Mouse (Mus musculus) left cerebral cortex, postnatal 36 days (tissue): Measurements from ENCODE around the gene Itga9. TPM values are rescaled to one million over a fixed set of nuclear protein-coding genes. Genes with fewer than 3 reads are reported as not detected.

ENCODE experiments used
- DNase-seq, 2 experiments: peaks; one replicate each; pipeline ENCODE4 v3.0.0; 2021 to 2022; ENCODE audit warnings: low spot score in 2 of 2, mixed read lengths in 1 of 2
- intact Hi-C: fragments of 180-260 bp; cut with DNase I; formaldehyde crosslinking; loops from one replicate; pipeline ENCODE4 v1.15.1; 2025
- total RNA-seq, 2 experiments: library from RNA; stranded (reverse); gene quantifications; 2 replicates each; pipeline ENCODE4 v1.2.3; 2021

Gene Itga9
- total RNA-seq, 2 experiments from 2014 or later, result 5.5 to 9.3 TPM

DNA sequence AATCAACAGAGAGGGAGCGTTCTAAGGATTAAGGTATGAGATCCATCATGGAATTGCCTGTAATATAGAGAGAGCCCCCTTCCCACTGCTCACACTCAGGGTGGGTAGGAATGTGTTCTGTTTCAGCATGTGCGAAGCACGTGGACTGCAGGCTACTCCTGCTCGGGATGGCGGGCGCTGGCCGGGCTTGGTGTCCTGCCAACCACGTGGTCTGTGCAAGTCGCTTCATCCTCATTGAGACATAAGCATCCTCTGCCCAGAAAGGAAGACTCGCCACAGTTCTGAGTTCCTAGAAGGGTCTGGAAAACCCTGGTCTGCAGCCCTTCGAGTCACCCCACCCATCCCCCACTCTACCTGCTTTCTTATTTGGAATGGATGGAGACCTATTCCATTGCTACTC is 105.3 kb downstream of the Itga9 start:
- intact Hi-C loops, result no loop called here
- no peak for DNase-seq

DNA sequence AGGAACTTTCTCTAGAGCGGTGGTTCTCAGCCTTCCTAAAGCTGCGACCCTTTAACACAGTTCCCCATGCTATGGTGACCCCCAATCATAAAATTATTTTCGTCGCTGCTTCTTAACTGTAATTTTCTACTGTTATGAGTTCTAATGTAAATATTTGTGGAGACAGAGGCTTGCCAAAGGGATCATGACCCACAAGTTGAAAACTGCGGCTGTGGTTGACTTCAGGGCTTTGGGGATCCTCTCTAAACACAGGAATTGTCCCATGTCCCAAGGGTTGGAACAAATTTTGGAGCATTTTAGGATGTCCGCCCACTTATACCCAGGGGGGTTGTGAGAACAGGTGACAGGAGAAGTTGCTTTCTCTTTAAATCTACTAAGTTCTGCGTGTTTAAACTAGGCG is 107.0 kb downstream of the Itga9 start:
- intact Hi-C loops, result no loop called here
- no peak for DNase-seq

DNA sequence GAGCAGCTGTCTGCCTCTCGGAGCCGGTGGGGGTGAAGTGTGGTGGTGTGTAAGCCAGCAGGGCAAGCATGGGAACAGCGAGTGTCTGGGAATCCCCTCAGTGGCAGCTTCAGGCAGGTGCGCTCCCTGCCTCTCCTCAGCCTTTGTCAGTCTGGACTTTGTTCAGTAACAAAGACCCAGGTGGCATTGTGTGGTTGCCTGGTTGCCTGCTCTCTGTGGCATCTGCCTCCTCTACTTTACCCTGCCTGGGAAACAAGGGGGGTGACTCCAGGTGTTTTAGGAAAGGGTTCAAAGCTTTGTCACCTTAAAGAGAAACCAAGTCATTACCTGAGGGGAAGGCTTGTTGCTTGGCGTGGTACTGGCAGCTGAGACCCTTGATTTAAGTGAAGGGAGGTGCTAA is 108.0 kb downstream of the Itga9 start:
- DNase-seq, result no peak

DNA sequence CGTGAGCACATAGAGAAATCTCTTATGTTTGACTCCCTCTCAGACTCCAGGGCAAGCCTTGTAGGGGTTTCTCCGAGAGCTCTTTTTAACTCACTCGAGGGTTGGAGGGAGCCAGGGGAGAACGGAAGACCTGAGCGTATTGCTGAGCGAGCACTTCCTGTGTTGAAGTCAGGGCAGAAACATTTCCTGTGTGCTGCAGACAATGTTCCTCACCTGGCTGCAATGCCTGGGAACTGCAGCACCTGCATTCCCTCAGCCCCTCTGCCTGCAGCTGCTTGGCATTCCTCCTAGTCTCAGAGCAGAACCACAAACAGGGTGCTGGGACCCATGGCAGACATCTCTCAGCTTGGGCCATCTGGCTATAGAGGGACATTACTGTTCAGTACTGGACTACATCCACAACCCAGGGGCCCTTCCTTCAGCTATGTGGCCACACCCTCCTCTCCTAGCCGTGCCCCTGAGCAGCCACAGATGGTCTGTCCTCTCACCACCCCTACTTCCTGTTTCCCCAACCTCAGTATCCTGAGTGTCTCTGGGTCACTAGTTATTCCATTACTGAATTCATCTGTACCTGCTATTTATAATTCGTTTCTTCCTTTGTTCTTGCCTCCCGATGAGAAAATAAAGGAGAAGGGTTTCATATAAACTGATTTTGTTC is 109.6 kb downstream of the Itga9 start:
- intact Hi-C loops, result no loop called here
- DNase-seq, result no peak

More for the DNA sequence above, 108.0 kb downstream of the Itga9 start:
- intact Hi-C loops, result no loop called here

DNA sequence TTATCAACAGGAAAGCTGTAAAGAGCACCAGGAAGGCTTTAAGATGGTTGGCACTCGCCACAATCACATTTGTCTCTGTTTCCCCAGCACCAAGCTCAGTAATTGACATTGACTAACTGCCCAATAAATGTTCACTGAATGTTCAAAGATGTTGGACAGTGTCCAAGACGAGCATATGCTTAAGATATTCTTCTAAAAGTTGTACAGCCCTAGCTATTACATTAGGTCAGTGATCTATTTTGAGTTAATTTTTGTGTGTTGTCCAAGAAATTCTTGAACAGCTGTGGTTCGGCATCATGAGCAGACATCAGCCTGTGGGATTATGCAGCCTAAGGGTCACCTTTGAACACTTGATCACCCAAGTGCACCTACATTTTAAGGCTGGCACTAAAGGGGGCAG is 110.9 kb downstream of the Itga9 start:
- intact Hi-C loops, result no loop called here

DNA sequence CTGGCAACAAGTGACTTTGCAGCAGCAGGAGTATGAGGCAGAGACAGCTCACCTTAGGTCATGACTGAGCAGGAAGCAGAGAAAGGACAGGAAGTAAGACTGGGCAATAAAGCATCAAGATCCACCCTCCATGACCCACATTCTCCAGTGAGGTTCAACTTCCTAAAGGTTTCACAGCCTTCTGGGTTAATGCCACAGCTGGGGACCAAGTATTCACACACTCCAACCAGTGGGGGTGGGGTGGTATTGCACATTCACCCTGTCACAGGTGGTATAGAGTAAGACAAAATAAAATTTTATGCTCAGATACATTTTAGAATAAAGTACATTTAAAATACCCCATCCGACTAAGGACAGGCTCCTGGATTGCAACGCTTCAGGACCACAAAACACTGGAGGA is 112.0 kb downstream of the Itga9 start:
- no peak for DNase-seq
- intact Hi-C loops, result no loop called here

More for the DNA sequence above, 110.9 kb downstream of the Itga9 start:
- no peak for DNase-seq

DNA sequence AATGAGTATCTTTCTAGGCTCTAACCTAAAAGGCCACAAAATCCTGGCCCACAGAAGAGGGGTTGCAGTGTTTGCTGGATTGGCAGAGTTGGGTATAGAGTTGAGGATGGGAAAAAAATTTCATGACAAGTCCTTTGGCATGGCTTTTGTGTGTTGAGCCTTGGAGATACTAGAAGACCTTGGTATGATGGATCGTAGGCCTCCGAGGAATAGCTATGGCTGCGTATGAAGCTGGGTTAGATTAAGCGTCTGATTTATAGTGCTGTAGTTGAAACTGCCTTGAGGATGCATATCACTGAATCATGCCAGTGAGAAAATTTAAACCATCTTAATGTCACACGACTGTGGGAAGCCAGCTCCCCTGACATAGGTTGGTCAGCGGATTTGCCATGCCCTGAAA is 114.6 kb downstream of the Itga9 start:
- intact Hi-C loops, result no loop called here
- no peak for DNase-seq

DNA sequence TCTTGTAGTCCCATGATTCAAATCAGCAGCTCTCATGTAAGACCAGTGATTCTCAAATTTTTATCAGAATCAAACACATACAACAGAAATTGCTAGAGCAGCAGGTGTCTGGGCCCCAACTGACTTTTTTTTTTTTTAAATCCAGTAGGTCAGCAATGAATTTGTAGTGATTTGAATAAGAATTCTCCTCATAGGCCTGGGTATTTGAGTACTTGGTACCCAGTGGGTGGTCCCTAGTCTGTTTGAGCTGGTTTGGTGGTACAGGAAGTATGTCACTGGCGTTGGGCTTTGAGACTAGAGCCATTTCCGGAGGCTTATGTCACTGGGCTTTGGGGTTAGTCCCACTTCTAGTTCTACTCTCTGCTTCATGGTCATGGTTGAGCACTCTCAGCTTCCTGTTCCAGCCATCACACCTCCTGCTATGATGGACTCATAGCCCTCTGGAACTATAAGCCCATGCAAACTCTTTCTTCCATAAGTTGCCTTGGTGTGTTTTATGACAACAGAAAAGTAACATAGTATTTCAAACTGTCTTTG is 116.4 kb downstream of the Itga9 start:
- DNase-seq, result no peak
- intact Hi-C loops, result no loop called here

DNA sequence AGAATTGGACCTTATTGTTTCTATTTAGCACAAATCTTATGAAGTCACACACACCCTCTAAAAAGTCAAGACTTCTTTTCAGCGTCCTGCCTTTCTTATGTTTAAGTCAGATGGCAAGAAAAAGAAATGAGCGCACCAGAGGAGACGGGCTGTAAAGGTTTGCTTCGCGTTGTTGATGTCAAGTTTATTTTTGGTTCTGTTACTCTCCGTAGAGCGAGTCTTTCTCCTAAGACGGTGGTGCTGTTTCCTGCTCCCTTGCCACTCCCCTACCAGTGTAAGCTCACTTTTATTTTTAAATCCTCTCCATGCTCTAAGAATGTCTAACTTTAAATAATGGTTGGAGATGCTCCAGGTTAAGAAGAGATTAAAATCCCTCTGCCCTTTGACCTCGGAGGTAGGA is 118.6 kb downstream of the Itga9 start:
- no peak for DNase-seq
- intact Hi-C loops, result no loop called here

DNA sequence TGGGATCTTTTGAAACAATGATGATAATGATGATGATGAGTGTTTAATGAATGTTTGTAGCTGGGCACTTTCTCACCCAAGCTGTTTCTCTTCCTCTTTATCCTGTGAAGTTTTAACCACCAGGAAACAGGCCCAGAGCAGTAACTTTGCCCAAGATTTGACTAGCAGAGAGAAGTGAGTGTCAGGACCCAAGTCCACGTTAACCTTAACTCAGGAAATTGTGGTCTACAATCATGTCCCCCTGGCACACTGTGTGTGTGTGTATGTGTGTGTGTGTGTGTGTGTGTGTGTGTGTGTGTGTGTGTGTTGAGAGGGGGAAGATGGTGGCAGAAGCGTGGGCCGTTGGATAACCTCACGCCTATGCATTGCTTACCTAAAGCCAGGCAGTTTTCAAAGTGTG is 120.1 kb downstream of the Itga9 start:
- intact Hi-C loops, result no loop called here
- no peak for DNase-seq

DNA sequence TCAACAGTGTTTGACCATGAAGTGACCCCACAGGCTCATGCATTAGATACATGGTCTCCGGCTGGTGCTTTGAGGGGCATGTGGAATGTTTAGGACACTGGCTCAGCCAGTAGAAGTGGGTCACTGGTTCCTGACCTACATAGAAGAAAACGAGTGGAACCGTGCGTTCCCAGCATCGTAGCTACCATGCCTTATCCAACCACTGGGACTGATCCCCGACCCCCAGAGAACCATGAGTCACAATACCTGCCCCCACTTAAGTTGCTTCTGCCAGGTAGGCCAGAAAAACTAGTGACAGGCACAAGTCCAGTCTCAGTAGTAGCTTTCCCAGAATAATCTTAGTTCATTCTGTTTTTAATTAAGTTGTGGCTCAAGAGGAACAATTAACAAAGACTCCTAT is 121.8 kb downstream of the Itga9 start:
- no peak for DNase-seq
- intact Hi-C loops, result no loop called here

DNA sequence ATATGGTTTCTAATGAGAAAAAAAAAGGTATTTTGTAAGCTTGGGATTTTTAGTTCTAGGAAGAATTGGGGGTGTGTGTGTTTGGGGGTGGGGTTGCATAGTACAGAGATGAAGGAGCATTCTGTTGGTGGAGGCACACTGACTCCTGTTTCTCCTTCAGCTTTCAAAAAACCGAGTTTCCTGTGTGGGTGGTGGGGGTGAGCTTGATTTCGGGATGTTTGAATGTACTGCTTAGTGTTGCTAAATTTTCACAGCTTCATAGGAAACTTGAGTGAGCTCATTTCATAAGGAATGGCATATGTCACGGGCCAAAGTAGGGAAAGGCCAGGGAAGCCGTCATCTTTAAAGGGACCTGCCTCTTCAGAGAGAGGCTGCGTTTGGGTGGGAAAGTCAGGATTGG is 122.5 kb downstream of the Itga9 start:
- intact Hi-C loops, result no loop called here

DNA sequence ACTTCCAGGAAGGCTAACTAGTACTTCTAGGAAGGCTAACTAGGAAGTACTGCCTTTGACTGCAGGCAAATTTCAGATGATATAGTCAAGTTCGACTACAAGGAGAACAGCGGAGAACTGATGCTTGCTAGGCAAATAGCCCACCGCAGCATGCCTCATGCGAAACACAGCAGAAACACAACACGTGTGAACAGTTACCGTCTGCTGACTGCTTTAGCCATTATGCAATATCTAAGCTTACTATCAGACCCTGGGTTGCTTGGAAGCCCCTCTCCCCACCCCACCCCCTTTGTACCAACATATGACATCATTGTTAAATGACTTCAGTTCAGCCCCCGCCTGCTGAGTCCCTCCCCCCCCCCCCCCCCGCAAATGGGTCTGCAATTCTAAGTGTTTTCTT is 123.7 kb downstream of the Itga9 start:
- no peak for DNase-seq
- intact Hi-C loops, result no loop called here

More for the DNA sequence above, 122.5 kb downstream of the Itga9 start:
- peak; percentile 18 to 35 for DNase-seq

DNA sequence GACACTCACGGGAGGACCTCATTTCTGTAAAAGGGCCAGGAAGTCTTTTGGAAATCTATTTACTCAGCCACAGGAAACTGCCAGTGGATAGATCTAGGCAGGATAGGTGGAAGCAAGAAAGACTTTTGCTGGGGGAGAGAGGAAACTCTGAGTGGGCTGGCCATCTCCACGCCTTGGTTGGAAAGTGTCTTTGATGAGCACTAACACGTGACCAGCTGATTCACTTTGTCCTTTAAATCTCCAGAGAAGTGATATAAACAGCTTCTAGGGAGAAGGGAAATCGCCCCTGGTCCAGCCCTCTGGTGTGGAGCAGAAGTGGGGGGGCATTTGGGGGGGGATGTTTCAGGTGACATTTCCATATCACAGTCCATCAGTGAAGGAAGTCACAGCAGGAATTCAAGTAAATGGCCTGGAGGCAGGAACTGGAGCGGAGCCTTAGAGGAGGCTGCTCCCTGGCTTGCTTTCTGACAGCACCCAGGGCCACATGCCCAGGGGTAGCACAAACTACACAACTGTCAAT is 124.4 kb downstream of the Itga9 start:
- intact Hi-C loops, result no loop called here

DNA sequence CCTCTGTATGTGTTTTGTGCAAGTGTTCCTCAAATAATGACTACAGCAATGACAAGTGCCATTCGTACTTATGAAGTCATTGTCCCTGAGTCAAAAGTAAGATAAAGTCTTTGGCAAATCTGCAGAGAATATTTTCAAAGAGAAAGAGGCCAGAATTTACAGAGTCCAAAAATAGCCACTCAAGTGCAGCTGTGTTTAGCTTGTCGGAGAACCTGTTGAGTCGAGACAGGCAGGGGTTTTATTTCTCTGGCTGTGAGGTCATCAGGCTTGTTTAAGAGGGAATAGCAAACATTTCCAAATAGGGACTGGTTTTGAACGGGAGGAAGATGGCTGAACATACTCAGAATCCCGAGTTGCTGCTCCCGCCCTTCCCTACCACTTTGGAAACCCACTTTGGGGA is 125.2 kb downstream of the Itga9 start:
- DNase-seq, result no peak
- intact Hi-C loops, result no loop called here

More for the DNA sequence above, 124.4 kb downstream of the Itga9 start:
- DNase-seq, result no peak

DNA sequence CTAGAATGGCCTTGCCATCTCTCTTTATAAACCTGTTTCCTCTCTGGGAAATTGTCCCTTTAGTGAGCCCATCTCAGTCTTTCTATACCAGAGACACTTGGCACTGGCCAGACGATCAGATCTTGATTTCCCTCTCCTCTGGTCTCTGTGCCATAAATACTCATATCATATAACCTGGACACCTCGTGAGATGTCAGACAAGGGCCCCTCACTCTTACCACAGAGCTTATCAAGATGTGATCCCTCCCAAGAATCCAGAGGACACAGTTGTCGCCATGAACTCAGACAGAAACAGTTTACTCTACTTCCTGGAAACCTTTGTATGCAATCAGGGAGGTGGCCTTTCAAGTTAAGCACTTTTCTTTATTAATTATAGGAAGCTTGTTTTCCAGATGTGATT is 127.1 kb downstream of the Itga9 start:
- no peak for DNase-seq

DNA sequence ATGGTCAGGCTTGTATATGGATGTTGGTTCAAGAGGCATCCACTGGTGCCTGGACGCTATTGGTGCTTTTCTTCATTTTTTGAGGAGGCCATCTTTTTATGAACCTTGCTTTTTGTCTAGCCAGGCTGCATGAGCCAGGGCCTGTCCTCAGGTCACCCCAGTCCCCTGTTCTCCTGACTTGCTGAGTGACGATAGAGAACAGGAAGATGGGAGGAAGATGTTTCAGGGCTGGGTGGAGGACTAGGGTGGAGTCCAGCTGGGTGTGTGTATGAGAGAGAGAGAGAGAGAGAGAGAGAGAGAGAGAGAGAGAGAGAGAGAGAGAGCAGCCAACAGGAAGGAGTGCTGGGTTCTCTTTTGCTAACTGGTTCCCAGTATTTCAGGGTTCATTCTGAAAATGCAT is 130.6 kb downstream of the Itga9 start:
- intact Hi-C loops, result no loop called here
- DNase-seq, result no peak

More for the DNA sequence above, 127.1 kb downstream of the Itga9 start:
- intact Hi-C loops, result no loop called here

DNA sequence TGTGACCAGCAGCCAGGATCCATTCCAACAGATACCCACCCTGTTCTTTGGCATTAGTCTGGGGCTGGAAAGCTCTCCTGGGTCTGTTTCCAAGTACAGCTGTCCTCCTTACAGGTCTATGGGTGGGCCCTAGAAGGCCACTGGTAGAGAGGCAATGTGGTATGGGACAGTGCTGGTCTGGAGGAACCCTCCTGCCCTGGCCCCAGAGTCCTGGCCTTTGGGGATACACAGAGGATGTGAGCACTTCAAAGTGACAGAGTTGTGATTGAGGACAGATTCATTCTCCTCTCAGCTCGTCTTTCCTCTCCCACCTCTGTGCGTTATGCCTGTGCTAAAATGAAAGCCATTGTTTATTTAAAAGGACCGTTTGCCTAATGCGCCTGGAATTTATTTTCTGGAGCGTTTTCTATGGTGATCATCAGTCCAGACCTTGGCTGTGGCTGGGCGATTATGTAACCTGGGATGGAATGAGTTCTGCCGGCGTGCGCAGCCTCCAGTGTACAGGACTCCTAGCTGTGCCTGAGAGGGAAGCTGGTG is 131.2 kb downstream of the Itga9 start:
- intact Hi-C loops, result no loop called here
- DNase-seq, result peak in 1 of 2 experiments; percentile 29

DNA sequence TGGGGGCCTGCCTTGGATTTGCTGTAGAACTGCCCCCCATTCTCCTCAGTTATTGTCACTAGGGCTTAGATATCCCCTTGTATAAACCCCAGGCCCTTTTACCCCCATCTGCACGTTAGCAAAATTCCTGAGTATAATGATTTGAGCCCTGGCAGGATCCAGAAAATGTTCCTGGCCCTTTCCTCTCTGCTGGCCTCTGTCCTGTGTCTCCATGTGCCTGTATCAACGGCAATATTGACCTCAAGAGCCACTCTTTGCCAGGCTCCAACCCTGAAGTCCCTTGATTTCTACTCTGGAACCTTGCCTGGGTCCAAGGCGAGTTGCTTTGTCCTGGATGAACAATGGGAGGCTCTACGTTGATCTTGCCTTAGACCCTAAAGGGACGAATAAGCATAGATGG is 131.8 kb downstream of the Itga9 start:
- DNase-seq, result no peak
- intact Hi-C loops, result no loop called here

DNA sequence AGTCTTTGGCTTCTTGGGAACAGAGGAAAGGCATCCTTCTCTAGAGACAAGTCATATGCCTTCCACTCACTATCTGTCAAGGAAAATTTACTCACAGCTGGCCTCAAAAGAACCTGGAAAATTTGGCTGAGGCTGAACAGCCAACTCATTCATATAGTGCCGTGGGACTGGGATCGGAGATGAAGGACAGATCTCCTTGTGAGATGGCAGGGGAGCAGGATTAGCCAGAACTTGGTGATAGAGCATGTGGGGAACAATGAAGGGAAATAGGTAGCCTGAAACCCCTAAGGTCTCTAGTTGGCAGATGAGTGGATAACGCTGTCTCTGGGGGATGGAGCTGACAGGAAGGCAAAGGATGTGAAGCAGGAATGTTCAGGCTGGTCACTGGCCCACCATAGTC is 132.6 kb downstream of the Itga9 start:
- no peak for DNase-seq
- intact Hi-C loops, result no loop called here

DNA sequence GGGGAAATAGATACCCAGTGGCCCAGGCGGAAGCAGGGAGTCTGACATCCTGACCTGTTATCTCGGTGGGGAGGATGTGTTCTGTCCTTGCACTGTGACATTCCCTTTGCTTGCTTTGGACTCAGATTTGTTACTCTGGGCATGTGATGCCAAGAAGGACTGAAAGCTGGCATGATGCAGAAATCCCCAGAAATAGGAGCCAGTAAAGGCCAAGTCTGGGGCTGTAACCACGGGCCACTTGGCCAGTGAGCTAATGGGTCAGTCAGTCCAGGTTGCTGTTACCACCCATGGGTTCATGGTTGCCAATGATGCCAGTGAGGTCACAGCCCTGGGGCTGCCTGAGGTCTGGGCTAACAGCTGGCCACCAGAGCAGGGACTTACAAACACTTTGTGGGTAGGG is 133.2 kb downstream of the Itga9 start:
- intact Hi-C loops, result no loop called here

More for the DNA sequence above, 133.2 kb downstream of the Itga9 start:
- DNase-seq, result no peak
